Mouse (Mus musculus) frontal cortex, adult 2 months (tissue): ENCODE measurements at regions not wholly inside any gene's neighbourhood (a gene's known extent, or its start where the extent isn't known, plus 50 kb on each side); places are given as distances from the start of the nearest gene placed in this dataset.

ENCODE experiments used
- DNase-seq, 2 experiments: peaks; one replicate each; pipeline ENCODE4 v3.0.0; 2022; ENCODE audit warnings: low spot score in 1 of 2; ENCODE audit errors: extremely low spot score in 1 of 2

DNA sequence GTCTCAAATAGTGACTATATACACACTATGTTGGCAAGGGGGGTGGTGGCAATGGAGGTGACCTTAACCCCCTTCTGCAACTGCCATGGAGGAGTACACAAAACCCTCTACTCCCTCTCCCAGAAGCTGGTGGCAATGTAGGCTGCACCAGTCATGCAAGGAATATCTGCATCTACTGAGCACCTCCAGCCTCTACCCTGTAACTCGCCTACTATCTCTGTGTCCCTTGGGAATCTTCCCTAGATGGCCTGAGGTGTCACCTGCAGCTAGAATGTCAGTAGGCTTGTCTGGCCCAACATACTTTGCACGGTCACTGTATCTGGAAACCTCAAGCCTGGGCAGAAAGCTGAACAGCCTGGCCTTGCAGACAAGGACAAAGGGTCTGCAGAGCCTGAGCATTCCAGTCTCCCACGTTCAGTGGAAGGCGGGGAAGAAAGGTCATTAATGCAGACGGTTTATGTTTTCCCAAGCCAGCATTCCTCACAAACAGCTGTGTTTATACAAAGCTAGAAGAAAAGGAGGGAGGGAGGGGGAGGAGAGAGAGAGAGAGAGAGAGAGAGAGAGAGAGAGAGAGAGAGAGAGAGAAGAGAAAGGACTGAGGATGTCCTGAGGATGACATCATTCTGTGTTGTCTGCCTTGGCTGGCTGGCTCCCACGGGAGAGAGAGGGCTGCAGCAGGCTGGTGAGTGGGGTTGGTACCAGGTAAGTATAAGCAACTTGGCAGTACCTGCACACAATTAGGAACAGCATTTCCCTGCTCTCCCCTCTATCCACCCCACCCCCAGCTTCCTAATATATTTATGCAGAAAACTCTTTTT is 380.3 kb downstream of the Tns1 start:
- DNase-seq, result no peak

DNA sequence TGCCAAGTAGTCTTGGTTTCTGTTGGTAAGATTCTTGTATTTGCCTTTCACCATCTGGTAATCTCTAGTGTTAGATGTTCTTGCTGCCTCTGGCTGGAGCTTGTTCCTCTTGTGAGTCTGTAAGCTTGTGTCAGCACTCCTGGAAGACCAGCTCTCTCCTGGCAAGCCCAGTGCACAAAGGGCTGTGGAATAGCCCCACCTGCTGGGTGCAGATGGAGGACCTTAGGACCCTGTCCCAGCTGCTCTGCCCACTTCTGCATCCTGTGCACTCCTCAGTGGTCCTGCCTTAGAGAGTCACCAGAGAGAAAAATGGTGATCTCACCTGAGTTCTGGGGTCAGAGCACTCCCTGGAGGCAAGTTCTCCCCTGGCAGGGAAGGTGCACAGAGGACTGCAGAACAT is 387.2 kb downstream of the Tns1 start:
- no peak for DNase-seq

DNA sequence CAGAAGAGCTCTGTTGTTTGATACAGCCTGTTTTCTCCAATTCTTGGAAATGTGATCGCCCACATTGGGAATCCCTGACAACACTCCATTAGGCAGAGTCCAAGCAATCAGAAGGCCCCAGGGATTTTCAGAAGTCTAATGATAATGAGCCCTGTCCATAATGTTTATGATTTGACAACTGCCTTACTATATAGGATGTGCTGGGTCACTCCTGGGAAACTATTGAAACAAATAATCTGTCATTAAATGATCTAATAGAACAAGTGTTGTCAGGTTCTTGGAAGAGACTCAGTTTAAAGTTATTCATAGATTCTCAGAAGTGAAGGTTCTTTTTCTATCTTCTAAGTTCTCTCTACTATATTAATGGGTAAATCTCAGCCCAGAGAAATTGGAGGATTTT is 395.9 kb downstream of the Tns1 start:
- DNase-seq, result no peak

DNA sequence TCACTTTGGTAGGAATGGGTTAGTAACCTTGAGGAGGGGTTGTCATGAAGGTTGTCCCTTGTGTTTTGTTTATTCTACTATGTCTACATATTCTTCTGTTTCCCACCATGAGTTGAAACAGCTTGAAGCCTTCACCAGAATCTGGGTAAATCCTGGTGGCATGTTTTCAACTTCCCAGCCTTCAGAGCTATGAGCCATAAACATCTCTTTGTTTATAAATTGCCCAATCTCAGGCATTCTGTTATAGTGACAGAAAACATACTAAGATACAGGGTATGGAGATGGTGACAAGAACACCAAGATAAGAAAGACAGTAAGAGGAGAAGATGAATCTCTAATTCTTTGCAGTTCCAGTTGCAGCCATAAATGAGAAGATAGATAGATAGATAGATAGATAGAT is 396.5 kb downstream of the Tns1 start:
- DNase-seq, result no peak

DNA sequence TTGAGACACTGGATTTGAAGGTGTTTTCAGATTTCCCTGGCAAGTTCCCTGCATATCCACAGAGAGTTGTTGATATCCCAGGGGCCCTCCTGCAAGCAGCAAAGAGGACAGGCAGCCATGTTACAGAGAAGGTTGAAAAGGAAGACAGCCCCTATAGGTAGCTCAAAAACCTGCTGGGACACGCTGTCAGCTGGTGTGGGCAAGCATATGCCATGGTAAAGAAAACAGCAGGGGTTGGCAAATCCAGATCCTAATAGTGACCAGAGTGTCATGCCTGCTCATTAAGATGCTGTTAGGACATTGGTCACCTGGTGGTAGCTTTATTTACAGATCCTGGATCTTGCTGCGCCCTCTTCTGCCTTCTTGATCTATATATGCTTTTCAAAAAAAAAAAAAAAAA is 397.6 kb downstream of the Tns1 start:
- no peak for DNase-seq

DNA sequence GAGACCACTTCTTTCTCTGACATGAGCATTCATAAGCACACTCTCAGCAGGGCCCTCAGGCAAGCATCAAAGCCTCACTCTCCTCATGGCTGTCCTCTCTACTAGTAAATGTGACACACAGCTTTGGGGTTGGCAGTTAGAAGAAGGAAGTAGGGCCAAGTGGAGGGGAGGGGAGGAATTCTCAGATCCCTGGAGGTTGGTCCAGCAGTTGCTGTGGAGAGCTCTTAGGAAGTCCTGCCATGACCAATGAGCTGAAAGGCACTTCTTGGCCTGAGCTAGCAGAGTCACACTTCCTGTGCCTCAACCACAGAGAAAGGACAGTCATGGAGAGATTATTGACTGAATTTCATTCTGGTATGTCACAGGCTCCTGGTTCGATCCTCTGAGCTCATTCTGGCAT is 398.8 kb downstream of the Tns1 start:
- no peak for DNase-seq

DNA sequence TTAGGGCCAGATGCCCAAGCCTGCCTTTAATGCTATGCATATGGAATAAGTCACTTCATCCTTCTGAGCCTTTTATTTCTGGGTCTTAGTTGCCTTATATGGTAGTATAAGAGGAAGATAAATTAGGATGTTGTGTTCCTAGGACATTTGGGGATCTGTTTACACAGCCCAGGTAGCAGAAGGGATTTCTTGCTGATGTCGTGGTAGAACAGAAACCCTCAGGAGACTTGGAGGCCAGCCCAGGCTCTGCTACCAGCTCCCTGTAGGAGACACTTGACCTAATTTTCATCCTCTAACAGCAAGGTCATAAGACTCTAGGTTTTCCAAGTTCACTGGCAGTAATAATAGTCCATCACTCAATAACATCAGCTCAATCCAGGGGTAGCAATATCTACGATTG is 399.7 kb downstream of the Tns1 start:
- DNase-seq, result no peak

DNA sequence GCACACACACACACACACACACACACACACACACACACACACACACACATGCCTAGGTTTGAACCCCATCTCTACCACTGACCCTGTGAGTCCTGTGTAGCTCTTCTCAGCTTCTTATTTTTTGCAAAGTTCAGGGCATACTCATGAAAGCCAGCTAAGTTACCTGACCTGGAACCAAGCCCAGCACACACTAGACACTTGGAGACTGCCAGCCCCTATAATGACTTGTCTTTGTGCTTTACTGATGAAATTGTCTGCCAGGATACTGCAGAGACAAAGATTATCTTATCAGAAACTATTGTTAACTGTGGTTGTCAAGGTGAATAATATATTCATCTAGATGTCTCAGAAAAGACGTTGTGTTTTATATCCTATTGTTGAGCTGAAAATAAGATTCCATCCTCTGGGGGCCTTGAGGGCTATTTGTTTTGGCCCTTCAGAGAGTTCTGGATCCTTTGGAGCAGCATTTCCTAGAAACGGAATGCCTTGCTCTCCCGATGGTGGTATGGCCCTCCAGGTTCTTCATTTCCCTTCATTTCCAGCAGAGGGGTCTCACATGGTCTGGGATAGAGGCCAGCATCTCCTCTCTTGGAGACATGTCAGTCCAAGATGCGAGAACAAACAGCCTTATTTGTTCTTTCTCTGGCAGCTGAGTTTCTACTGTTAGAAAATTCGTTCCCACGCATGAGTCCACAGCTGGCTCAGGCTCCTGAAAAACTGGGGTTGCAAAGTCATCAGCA is 402.6 kb downstream of the Tns1 start:
- no peak for DNase-seq

DNA sequence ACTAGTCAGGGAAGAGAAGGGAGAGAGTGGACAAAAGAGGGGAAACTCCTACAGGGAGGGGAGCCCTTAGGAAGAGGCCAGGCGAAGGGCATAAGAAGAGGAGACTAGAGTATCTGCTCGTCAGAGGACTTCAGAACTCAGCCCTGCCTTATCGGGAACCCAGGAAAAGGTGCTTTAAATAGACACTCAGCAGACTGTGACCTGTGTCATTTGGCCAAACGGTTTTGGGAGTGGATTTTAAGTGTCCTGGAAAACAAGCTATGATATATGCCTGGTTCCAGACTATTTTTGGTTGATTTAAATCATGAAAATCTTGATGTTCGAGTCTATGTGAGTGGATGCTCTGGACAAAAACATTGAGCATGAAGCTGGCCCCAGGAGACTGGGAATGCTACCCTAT is 405.8 kb downstream of the Tns1 start:
- DNase-seq, result no peak

DNA sequence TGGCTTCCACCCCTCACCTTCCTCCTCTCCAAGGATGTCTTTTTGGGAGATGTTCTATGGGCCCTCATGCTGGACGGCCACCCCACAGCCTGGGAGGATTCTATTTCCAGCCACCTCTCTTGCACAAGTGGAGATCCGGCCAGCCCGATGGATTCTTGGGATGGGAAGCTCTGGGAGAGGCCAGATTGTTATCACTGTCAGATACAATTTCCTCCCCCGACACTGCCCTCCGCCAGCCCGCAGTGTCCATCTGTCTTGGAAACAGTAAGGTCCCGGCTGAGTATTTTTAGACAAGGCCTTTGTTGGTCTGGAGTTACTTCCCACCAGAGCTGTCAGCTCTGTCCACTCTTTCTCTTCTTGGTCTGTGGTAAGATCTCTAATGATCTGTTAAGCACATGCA is 406.8 kb downstream of the Tns1 start:
- DNase-seq, result no peak

DNA sequence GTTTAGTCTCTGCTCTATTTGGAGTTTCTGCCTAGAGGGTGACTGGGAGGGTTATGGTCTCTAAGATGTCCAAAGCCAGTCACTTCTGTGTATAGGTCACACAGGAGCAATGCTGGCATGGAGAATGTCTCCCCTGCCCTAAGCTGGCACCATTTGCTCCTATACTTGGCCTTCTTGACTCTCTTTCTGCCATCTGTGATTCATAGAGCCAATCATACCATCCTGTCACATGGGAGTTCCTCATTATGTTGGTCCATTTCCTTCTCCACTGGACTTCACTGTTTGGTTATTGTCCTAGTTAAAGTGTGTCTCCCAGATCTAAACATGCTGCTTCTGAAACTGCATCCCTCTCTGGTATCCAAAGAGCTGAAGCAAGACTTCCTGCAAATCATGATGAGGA is 407.3 kb downstream of the Tns1 start:
- DNase-seq, result no peak

DNA sequence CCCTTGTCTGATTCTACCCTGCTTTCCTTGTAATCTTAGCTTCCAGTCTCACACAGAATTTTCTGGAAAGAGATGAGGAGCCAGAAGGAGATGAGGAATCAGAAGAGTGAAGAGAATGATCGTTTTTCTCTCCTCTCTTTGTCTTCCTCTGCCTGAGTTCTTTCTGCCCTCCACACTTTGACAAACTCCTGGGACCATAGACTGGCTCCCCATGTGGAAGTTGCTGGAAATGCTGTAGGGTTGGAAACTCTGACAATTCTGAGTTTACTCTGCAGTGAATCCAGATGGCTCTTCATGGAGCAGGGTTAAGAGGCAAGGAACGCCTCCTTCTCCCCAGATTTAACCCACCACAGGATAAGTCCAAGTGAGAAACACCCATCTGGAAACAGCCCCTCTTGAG is 408.7 kb downstream of the Tns1 start:
- DNase-seq, result no peak

DNA sequence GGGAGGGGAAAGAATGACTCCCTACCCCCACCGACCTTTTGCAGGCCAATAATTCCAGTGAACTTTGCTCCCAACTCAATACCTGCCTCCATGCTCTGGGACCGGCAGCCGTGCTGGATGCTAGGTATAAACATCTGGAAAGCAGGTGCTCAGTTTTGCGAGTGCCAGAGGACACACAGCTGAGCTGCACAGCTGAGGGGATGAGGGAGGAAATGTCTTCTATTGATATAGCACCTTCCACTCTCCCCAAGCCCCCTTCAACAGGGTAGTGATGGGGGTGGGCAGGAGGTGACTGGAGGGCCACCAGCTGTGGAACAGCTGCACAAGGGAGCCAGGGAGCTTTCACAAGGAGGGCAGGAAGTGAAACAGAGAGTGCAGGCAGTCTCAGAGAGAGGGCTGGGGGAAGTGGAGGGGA is 421.8 kb downstream of the Tns1 start:
- no peak for DNase-seq

DNA sequence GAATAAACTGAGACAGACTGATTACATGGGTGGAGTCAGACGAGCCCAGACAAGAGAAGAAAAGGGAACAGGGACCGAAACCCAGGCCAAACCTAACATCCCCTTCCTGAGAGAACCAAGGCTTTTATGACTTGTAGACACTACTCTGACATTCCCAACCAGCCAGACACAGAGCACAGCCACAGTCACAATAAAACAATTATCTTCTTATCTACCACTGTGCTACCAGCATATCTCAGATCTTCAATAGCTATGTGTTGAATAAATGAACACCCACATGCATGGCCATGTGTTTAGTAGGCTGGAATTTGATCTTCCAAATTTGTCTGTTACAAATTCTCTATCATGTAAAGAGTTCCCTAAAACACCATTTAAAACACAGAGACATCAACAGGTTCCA is 430.7 kb downstream of the Tns1 start:
- DNase-seq, result no peak

DNA sequence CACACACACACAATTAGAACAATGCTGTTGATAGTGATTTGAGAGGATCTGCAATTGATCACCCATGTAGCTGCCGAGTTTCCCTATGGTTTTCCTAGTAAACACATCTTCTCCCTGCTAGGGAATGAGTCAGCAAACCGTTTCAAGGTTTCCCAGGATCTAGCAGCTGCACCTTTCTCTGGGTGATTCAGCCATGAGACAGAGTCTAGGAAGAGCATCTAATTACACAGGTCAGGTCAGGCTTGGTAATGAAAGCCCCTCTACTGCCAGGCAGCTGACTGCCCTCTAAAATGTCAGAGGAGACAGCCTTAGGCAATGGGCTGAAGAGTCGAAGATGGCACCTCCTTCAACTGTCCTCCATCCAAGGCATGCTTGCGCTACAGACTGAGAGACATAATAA is 438.5 kb downstream of the Tns1 start:
- DNase-seq, result no peak

DNA sequence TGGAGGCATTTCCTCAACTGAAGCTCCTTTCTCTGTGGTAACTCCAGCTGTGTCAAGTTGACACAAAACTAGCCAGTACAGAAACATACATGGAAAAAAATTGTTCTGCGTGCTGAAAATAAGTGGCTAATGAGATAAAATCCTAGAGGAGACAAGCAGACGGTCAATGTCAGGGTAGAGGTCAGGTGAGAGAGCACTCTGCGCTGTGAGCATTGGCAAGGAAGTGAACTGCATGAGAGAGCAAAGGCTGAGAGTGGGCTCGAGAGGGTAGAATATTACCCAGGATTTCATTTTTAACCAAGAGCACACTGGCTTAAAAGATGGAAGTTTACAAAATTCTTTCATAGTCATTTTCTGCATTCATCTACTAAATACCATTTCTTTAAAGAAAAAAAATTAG is 439.2 kb downstream of the Tns1 start:
- no peak for DNase-seq

DNA sequence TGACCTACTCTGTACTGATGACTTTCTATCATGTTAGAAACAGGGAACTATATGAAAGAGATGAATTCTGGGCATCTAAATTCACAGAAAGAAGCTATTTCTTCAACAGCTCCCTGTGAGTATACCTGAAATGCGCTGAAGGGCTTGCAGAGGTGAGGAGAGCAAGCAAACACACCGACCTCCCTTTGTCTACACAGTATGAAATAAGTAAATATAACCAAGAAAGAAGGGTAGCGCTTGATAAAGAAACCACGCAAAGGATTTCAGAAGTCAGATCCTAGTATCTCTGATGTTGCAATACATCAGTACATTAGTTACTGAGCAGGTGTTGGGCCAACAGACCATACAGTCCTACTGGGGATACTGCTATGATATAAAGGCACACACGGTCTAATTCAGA is 440.1 kb downstream of the Tns1 start:
- no peak for DNase-seq

DNA sequence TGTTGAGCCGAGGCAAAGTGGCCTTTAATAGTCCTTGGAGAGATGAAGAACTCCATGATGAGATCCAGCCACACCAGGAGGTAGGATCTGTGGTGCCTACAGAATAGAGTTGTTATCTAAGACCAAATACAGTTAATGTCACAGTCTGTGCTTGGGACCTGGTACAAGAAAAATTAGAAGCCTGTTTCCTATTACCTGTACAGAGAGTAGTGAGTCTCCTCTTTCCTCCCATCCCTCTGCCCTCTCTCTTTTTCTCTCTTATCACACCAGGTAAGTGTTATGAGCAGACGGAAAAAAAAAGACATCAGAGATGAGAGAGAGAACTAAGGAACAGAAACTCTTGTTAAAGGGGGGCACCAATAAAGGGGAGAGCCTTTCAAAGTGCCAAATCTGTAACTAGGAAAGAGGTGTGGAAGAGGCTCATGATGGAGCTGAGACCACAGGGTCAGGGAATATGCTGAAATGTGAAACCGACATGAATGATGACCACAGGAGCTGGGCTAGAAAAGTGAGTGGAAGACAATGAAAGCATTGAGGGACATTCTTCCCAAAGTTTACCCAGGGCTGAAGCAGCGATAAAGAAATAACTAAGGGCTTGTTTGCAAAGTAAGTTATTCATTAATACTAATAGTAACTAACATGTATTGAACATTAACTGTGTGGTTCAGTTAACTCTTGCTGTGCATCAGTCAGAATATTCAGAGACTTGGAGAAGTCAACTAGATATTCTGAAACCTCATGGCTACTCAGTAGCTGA is 440.9 kb downstream of the Tns1 start:
- no peak for DNase-seq

DNA sequence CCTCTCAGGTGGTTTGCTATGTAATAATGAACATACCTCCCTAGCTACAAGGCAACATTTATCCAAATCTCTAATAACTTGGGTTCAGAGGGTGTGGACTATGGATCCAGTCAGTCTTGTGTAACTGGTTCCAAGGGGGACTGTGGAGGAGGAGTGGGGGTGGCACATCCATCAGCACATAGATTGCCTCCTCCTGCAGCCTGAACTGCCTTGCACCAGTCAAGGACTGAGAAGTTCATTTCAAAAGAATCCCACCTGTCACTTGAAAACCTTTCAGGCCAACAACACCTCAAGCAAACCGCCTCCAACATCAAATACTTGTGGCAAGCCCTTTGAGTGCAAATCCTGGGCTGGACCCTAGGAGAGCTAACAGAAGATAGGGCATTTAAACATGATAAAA is 442.6 kb downstream of the Tns1 start:
- no peak for DNase-seq

DNA sequence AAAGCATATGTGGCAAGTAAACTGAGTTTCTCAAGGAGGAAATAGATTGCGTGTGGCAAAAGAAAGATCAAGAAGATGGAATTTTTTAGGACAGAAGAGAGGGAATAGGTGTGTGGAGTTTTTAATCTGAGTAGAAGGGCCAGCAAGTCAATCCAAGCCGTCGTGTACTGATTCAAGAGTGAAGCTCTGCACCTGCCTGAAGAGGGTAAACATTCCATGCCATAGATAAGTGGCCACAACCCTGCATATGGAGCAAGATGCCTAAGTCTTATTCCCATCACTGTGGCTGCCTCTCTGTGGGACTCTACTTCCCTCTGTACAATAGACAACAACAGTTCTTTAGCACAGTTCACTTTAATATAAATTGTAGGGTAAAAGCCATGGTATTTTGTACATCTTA is 443.4 kb downstream of the Tns1 start:
- no peak for DNase-seq

DNA sequence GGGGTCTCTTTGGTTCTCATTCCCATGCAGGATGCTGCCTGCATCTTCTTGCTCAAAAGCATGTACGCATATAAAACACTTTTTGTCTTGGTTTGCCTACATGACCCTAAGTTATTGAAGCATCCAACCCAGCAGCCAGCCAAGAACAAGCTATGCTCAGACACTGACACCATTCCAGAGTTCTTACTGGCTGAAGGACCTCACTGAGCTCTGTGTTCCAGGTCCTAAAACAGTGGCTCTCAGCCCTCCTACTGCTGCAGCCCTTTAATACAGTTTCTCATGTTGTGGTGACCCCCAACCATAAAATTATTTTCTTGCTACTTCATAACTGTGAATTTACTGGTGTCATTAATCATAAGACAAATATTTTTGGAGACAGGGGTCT is 450.4 kb downstream of the Tns1 start:
- no peak for DNase-seq
